Mouse (Mus musculus) E14TG2a.4 (cell line): ENCODE data around the gene Arrdc5.

Experiments used
- H3K27me3 ChIP-seq: 2 replicates; pipeline ENCODE4 v1.6.1; 2014; ENCODE audit warnings: low read length, control low read depth; ENCODE audit not compliant: insufficient read depth
- H3K36me3 ChIP-seq: 2 replicates; pipeline ENCODE4 v1.6.1; 2014; ENCODE audit warnings: low read length, control low read depth; ENCODE audit not compliant: insufficient read depth
- H3K4me1 ChIP-seq: replicated peaks from 2 replicates; pipeline ENCODE4 v1.6.1; 2014; ENCODE audit warnings: low read depth, low read length, control low read depth
- H3K4me3 ChIP-seq: replicated peaks from 2 replicates; pipeline ENCODE4 v1.5.1; 2014; ENCODE audit warnings: mild to moderate bottlenecking, low read length
- H3K9me3 ChIP-seq: 2 replicates; pipeline ENCODE4 v1.6.1; 2014; ENCODE audit warnings: low read length, control low read depth
- CTCF ChIP-seq: conservative IDR thresholded peaks from 2 replicates; pipeline ENCODE4 v1.5.1; 2014; ENCODE audit warnings: low read length
- NANOG ChIP-seq: IDR thresholded peaks from 2 replicates; pipeline ENCODE4 v1.6.1; 2014; ENCODE audit warnings: borderline replicate concordance, low read length, mixed read lengths
- POU5F1 ChIP-seq: IDR thresholded peaks from 2 replicates; pipeline ENCODE4 v1.6.1; 2014; ENCODE audit warnings: low read length, borderline replicate concordance

Gene Arrdc5

DNA sequence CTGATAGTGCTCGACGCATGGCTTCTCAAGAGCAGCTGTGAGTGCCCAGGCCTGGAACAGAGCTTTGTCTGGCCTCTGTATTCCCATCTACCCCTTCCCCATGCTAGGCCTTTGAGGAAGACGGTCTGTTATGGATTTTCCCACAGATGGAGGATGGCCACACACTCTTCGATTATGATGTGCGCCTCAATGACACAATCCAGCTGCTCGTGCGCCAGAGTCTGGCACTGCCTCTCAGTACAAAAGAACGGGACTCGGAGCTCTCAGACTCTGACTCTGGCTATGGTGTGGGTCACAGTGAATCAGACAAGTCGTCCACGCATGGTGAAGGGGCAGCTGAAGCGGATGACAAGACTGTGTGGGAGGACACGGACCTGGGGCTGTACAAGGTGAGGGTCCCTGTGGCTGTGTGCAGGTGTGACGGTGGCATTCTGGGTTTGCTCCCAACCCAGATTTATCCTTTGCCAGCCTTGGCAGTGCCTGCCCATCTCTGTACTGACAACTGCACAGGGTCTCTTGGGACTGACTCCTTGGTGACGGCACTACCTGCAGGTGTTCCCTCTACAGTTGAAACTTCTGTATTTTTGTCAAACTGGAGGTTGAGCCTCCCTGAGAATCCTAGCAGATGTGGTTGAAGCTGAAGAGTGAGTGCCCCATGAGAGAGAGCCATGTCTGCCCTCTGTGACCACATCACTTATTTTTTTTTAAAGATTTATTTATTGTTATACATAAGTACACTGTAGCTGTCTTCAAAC is 9.3 kb upstream of the Arrdc5 start:
- H3K36me3 ChIP-seq = peaks cover 98% of the 10 kb centered on the region
- H3K9me3 ChIP-seq = no peaks in the 10 kb centered on the region
- no peak; the same call in 1 of the 2 replicates for TF ChIP-seq CTCF
- no peak for TF ChIP-seq NANOG
- TF ChIP-seq POU5F1 = no peak
- peaks cover 88% of the 10 kb centered on the region for H3K4me1 ChIP-seq
- no peaks in the 10 kb centered on the region for H3K27me3 ChIP-seq
- 0 out of 2 replicates have a peak overlapping the region, but pooled peaks have one; percentile 13 for H3K4me3 ChIP-seq

DNA sequence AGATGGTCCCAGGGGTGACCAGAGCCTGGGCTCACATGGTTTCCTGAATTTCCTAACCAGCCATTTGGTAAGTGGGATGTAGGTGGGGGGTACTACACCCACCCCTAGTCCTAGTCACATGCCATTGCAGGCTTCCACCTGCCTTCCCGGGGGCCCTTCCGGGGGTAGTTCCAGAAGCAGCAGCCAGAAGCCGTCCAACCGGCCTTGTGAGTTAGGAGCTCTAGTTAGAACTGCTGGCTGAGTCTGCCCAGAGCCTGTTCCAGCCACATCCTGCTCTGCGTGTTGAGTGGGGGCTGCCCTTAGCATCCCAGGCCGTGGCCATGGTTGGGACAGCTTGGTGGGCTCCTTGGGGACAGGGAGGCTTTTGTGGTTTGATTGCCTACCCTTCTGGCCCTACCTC is 8.0 kb upstream of the Arrdc5 start:
- TF ChIP-seq NANOG (no peak), CTCF (no peak), POU5F1 (no peak)
- Histone ChIP-seq H3K9me3 (no peaks in the 10 kb centered on the region), H3K27me3 (no peaks in the 10 kb centered on the region)

DNA sequence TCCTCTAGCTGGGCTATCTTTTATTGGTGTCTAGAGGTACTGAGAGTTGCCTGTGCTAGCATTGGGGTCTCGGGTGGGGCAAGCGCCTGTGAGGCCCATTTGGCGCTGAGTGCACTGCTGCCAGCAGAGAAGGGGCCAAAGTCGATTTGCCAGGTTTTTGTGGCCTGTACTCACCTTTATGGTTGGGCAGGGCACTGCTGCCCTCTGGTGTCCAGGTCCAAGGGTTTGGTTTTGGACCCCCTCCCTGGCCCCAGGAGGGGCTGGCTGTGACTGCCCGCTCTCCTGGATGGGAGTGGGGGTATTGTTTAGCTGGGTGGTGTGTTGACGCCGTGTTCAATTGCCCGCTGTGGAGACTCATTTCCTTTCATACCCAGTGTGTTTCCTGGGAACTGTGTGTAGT is 5.7 kb upstream of the Arrdc5 start:
- Histone ChIP-seq H3K4me3 (peak overlapping the region; percentile 94), H3K4me1 (peaks cover 78% of the 10 kb centered on the region), H3K27me3 (no peaks in the 10 kb centered on the region), H3K36me3 (peaks cover 63% of the 10 kb centered on the region), H3K9me3 (no peaks in the 10 kb centered on the region)
- TF ChIP-seq NANOG (no peak), POU5F1 (no peak), CTCF (no peak)

More for the DNA sequence above, 8.0 kb upstream of the Arrdc5 start:
- H3K36me3 ChIP-seq = peaks cover 85% of the 10 kb centered on the region
- H3K4me3 ChIP-seq = peak overlapping the region; percentile 29; the same call in 1 of the 2 replicates
- peaks cover 82% of the 10 kb centered on the region for H3K4me1 ChIP-seq

DNA sequence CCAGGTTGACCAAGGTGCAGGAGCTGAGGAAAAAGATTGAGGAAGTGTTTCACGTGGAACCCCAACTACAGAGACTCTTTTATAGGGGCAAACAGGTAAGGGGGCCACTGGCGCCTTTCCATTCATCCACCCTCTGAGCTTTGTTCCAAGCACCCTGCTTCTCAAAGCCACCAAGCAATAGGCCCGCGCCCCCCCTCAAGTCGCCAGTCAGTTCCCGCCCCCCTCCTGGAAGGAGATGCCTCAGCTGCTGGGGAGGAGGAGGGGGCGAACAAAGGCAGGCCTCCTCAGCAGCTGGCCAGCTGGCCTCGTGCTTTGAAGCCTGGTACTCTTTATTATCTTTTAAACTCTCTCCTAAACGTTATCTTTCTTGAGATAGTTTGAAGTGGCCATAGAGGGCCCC is 5.1 kb upstream of the Arrdc5 start:
- Histone ChIP-seq H3K4me1 (peaks cover 78% of the 10 kb centered on the region), H3K36me3 (peaks cover 56% of the 10 kb centered on the region), H3K27me3 (no peaks in the 10 kb centered on the region), H3K4me3 (peak overlapping the region; percentile 94), H3K9me3 (no peaks in the 10 kb centered on the region)
- TF ChIP-seq CTCF (no peak), POU5F1 (no peak), NANOG (no peak)

DNA sequence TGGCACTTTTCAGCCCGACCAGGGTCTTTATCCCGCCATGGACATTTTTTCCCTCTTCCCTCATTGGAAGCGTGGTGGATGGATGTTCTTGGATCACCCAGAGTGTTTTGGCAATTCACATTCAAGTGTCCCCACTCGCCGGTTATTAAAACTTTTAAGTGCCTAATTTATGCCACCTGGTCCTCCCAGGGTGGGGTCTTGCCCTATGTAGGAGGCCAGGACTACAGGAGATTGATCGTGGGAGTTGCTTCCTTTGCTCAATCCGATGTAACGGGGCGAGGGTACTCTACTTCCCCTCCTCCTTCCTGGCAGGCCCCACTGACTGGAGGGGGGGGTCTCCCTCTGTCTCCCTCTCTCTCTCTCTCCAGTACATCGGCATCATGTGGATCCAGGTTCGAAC is 4.6 kb upstream of the Arrdc5 start:
- H3K9me3 ChIP-seq = no peaks in the 10 kb centered on the region
- peaks cover 80% of the 10 kb centered on the region for H3K4me1 ChIP-seq
- peaks cover 52% of the 10 kb centered on the region for H3K36me3 ChIP-seq
- no peaks in the 10 kb centered on the region for H3K27me3 ChIP-seq
- peak overlapping the region; percentile 94 for H3K4me3 ChIP-seq
- no peak for TF ChIP-seq NANOG
- TF ChIP-seq CTCF = no peak
- TF ChIP-seq POU5F1 = no peak

DNA sequence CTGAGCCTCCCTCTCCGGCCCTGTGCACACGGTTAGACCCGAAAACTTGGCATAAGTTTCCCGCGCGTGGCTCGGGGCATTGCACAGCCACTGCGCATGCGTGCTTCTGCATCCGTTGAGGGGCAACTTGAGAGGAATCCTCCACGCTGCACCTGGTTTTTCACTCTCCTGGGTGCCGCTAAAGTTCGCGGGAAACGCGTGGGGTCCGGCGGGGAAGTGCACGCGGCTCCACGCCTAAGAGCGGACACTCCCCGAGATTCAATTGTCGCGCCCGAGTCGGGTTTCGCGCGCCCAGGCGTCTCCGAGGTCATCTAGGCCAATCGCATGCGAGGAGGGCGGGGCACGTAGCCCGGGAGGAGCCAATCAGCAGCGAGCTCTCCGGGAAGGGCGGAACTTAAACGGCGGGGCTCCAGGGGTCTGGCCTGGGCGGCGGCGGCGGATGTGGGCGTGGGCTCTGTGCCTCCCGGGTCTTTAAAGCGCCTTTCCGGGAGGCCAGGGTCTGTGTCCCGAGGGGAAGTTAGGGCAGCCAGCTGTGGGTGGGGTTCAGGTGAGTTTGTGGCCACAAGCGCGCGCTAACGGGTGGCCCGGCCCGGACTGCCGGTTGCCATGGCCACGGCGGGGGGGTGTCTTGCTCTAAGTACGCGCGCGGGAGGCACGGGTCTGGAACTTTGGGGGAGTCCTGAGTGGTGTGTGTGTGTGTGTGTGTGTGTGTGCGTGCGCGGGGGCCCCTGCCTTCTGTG is 3.9 kb upstream of the Arrdc5 start:
- Histone ChIP-seq H3K9me3 (no peaks in the 10 kb centered on the region), H3K4me3 (peak overlapping the region; percentile 94), H3K4me1 (peaks cover 79% of the 10 kb centered on the region), H3K36me3 (peaks cover 45% of the 10 kb centered on the region), H3K27me3 (no peaks in the 10 kb centered on the region)
- no peak for TF ChIP-seq CTCF
- no peak for TF ChIP-seq NANOG
- no peak for TF ChIP-seq POU5F1

DNA sequence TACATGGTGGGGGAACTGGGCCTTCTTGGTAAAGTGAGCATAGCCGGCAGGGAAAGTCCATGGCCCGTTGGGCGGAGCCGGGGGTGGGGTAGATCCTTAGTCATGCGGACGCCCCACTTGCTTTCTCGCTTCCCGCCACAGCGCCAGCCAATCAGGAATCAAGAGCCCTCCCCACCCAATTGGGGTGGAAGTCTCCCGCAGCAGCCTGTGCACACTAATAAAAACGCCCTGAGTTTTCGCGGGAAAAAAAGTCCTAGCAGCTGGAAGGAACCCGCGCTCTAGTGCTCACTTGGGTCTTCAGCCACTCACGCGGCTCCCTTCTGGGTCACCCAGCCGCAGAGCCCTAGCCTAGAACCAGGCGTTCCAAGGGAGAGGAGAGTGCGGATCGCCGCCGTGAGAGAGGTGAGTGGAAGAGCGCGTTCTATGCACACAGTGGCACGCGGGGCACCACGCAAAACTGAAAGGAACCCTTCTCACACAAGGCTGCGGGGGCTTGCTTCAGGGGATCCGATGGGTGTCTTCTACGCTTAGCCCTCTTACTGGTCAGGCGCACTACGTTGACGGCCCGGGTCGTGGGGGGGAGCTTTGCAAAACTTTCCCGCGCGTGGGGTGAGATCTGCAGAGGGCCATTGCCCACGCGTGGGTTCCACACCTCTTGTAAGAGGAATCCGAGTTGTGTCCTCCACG is 3.2 kb upstream of the Arrdc5 start, which contains the start of gene Uhrf1:
Uhrf1 (plus strand) TSS at position 162 of the 687 bp plus-strand sequence.
- no peaks in the 10 kb centered on the region for H3K9me3 ChIP-seq
- no peak for TF ChIP-seq NANOG
- TF ChIP-seq CTCF = no peak
- TF ChIP-seq POU5F1 = no peak
- no peaks in the 10 kb centered on the region for H3K27me3 ChIP-seq
- H3K4me1 ChIP-seq = peaks cover 76% of the 10 kb centered on the region
- H3K4me3 ChIP-seq = peak within 1 kb of the TSS; percentile 94
- H3K36me3 ChIP-seq = peaks cover 37% of the 10 kb centered on the region
